Mouse (Mus musculus): ENCODE results near the gene Ccdc88b.

Gene Ccdc88b

DNA sequence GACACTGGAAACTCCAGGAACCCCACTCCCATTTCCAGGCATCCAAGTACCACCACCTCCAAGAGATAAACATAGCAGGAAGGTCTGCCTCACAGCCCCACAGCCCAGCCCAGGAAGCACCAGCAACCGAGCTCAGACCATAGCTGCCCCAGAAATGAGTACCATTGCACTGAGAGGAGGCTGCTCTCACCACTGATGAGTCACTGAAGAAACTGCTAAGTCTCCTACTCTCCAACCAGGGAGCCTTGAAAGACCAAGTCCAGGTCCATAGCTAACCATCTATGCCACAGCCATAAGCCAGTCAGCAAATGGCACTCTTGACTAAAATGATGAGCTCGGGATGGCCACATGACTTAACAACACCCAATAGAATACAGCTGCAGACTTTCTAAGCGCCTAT lies 31.4 kb downstream of the Ccdc88b start:
- DNase-seq = no peak

DNA sequence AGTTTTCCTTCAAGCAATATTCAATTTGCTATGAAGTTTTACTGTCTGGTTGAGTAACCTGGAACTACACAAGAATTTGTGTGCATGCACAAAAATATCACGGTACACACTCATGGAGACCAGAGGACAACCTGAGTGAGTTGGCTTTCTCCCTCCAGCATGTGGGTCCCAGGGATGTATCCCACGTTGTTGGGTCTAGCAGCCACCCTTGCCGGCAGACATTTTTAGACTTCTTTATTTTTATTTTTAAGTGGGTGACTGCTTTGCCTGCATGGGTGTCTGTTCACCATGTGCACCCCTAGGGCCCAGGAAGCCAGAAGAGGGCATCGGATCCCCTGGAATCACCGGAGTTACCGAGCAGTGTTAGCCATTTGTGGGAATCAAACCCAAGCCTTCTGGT lies 32.6 kb downstream of the Ccdc88b start:
- no peak for DNase-seq

DNA sequence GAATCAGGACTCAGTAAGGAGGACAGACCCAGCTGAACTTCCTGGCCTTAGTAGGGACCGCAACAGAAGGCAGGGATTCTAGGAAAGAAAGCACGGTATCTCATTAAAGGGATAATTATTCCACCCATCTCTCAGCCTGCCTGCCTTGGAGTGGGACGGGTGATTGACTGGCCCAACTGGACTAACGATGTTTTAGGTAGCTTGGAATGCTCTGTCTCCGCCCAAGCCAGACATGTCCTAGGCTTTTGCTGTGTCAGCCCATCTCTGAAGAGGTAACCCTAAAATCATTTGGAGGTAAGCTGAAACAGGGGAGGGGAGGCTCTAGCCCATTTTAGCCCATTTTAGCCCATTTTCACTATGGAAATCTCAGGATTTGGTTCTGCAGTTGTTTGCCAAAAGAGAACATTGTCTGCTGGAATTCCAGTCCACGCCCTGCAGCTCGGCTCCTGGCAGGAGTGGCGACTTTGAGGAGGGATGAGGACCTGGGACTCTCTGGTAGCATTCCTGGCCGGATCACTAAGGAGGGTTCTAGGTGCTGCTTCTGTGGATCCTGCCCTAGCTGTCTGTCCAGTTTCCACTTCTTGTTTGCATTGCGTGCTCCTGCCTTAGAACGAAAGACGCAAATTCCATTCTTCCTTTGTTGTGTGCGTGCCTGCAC lies 37.3 kb downstream of the Ccdc88b start:
- DNase-seq = no peak

DNA sequence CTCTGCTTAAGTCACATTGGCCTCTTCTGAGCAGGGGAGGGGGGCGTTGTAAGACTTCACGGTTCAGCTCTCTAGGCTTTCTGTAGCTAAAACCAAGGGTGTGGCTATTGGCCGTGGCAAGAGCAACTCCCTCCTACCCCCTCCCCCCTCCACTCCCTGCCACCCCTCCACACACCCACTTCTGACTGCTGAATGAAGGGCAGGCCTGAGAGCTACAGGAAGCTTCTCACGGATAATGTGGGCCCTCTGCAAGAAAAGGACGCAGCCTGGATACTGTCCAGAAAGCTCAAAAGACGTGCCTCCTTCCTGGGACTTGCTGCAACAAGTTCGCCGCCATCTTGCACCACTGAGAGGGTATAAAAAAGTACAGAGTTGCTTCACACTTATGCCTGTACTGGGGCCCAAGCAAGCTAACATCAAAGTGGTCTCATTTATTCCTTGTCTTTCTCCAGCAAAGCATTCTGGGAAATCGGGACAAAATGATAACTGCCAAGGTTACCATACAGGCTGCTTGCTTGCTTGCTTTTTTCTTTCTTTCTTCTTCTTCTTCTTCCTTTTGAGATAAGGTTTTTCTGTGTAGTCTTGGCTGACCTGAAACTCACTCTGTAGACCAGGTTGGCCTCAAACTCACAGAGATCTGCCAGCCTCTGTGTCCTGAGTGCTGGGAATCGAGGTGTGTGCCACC lies 38.7 kb downstream of the Ccdc88b start:
- no peak for DNase-seq

DNA sequence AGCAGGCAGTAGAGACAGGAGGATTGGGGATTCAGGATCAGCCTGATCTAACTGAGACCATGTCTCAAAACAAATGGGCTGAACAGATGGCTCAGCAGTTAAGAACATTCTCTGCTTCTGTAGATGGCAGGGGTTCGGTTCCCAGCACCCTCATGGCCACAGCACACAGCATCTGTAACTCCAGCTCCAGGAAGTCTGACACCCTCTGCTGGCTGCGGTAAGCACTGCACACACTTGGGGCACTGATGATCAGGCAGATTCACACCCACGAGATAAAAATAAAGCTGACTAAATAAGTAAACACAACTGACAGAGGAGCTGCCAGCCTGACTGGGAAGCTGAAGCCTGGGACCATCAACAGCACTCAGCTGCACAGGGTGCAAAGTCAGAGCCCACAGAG lies 43.1 kb downstream of the Ccdc88b start:
- no peak for DNase-seq

DNA sequence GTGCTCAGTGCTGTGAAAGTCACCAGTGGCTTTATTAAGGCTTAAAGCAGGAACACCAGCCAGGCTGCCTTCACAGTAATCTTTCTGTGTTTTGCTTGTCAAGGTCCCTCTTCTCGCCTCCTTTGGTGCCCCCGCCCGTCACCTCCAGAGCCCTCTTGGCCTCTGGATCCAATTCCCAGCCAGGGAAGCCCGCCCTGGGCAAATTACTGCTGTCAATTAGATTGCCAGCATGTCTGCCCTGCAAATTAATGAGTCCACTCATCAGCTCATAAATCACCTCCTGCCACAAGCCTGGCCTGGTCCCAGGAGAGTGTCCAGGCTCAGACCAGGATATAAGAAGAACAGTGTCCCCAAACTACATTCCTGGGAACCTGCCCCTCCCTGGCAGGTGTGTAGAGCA lies 43.6 kb downstream of the Ccdc88b start:
- DNase-seq = no peak

Data from kidney, adult 11 months (tissue).